Mouse (Mus musculus): ENCODE measurements at regions not wholly inside any gene's neighbourhood (a gene's known extent, or its start where the extent isn't known, plus 50 kb on each side); places are given as distances from the start of the nearest gene placed in this dataset.

DNA sequence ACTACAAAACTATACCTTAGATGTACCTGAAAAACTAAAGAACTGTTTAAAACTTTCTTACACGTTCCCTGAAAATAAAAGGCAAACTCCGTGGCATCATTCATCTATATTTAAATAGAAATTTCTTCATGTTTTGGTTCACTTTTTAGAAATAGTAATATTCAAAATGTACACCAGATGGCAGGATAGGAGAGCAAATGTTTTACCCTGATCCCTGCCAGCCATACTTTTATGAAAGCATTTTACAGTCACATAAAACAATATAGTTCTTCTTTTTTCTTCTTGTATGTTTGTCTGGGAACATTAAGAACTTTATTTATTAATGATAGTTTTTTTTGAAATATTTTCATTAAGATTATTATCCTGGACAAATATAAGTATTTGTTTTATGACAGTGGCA lies 68.5 kb downstream of the 4921530L21Rik start:
- intact Hi-C loops (cut with DNase I) = loop anchor here (1.0 kb wide), 1 partner anchor 959 kb away; no protein-coding TSS in a partner anchor

DNA sequence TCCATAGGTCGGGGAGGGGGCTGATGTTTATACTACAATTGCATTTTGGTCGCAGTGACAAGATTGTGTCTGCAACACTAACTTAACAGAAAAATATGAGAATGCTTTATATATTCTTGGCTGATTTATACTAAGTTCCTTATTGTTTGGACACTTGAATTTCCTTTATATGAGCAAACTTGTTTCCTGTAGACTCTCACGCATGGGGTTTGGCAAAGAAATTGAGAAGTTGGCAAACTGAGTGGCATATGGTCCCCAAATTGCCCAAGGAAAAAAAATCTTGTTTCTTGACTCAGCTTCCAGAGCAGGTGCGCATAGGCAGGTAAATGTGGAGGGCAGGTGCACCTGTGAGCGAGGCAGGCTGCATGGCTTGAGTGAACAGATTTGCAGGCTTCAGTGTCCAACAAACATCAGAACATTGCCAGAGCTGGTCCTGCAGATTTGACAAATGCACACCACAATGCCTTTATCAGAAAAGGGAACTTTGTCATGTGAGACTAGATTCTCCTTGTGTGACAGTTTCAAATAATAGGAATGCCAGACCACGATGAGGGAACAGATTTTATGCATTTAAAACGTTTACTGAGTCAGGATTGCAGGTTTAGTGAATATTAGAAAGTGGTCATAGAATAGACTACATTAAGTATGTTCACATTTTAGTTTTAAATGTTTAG lies 75.1 kb downstream of the 4921530L21Rik start:
- DNase-seq (ENCODE audit: low spot score in 2 of 2) = no peak
- intact Hi-C loops (cut with DNase I) = no loop called here

More for the DNA sequence above, 68.5 kb downstream of the 4921530L21Rik start:
- DNase-seq (ENCODE audit: low spot score in 2 of 2) = peak in 1 of 2 experiments; percentile 8

DNA sequence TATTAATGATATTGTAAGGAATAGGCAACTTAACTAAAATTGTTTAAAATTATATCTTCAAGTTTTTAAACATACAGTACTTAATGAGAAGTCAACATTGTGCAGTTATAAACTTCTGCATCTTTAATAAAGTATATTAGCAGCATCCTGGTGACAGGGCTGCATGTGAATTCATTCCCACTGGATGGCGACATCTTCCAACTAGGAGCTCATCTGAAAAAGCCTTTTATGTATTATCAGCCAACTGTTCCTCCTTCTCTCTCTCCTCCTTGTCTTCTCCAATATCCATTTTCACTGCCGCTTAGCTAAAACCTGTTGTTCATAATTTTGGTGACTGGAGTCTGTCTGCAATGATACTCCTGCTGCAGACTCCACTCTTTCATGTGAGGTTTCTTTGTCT lies 103.0 kb downstream of the 4921530L21Rik start:
- intact Hi-C loops (cut with DNase I) = no loop called here
- peak; percentile 9 to 40 for DNase-seq (ENCODE audit: low spot score in 2 of 2)

DNA sequence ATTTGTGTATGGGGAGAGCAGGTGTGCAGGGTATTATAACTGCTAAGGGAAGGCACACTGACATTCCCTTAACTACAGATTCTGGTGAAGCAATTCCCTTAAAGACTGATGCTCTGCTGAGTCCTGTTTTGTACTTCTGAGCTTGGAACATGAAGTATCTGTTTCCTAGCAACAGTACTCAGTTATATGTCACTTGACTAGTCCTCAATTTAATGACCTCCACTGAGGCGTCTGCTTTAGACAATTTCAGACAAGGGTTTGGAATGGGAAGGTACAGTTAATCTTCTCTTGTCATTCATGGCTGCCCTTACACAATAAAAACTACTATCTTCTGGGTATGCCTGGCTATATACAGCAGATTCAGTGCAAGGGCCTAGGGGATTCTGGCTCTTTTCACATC lies 117.3 kb downstream of the 4921530L21Rik start:
- DNase-seq (ENCODE audit: low spot score in 2 of 2) = no peak
- intact Hi-C loops (cut with DNase I) = no loop called here

DNA sequence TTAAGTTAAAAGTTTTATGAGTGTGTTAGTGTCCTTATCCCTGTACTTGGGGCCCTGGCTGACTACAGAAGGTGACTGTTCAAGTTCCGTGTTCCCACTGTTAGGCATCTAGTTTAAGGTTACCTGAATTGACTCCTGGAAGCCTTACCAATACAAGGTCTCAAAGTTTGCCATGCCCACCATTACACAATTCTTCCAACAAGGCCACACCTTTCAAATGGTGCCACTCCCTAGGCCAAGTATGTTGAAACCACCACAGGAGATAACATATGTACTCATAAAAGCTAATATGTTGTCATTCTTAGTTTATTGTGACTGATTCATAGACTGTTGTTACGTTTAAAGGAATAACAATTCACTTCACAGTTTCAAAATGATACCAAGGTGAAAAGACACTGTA lies 140.6 kb downstream of the 4921530L21Rik start:
- intact Hi-C loops (cut with DNase I) = no loop called here
- no peak for DNase-seq (ENCODE audit: low spot score in 2 of 2)
